Mouse (Mus musculus) kidney, embryonic 14.5 days (tissue): Measurements from ENCODE around the gene AA986860. TPM values are rescaled to one million over a fixed set of nuclear protein-coding genes. Genes with fewer than 3 reads are reported as not detected.

ENCODE experiments used
- ATAC-seq: fragments of 200-750 bp; cut with Nextera tagmentation; 2 replicates; pipeline ENCODE4 v1.8.0; 2017; ENCODE audit warnings: moderate number of reproducible peaks, mild to moderate bottlenecking, moderate TSS enrichment, moderate library complexity; ENCODE audit not compliant: low FRiP score, low TSS enrichment
- H3K27ac ChIP-seq: fragments of 300-500 bp; sonication (generic); 2 replicates; pipeline ENCODE4 v1.5.1; 2014; ENCODE audit warnings: low read depth, mild to moderate bottlenecking, low read length, moderate library complexity, mixed read lengths
- H3K27me3 ChIP-seq: fragments of 300-500 bp; sonication (generic); 2 replicates; pipeline ENCODE4 v1.6.1; 2014; ENCODE audit warnings: mild to moderate bottlenecking, low read length; ENCODE audit not compliant: control insufficient read depth, insufficient read depth
- H3K36me3 ChIP-seq: fragments of 300-500 bp; sonication (generic); 2 replicates; pipeline ENCODE4 v1.6.1; 2014; ENCODE audit warnings: low read length, mixed read lengths; ENCODE audit not compliant: control insufficient read depth, insufficient read depth
- H3K4me1 ChIP-seq: fragments of 300-500 bp; sonication (generic); 2 replicates; pipeline ENCODE4 v1.6.1; 2014; ENCODE audit warnings: low read length, mixed read lengths; ENCODE audit not compliant: control insufficient read depth, insufficient read depth
- H3K4me2 ChIP-seq: fragments of 300-500 bp; sonication (generic); replicated peaks from 2 replicates; pipeline ENCODE4 v1.6.1; 2014; ENCODE audit warnings: low read depth, mild to moderate bottlenecking, low read length
- H3K4me3 ChIP-seq: fragments of 300-500 bp; sonication (generic); 2 replicates; pipeline ENCODE4 v1.5.1; 2014; ENCODE audit warnings: mild to moderate bottlenecking, low read length
- H3K9ac ChIP-seq: fragments of 300-500 bp; sonication (generic); 2 replicates; pipeline ENCODE4 v1.6.1; 2014; ENCODE audit warnings: low read depth, mild to moderate bottlenecking, low read length, moderate library complexity
- H3K9me3 ChIP-seq: fragments of 300-500 bp; sonication (generic); 2 replicates; pipeline ENCODE4 v1.6.1; 2016; ENCODE audit warnings: low read length; ENCODE audit not compliant: control insufficient read depth
- WGBS: fragments of 180-500 bp; shearing (Covaris S2); extraction: QIAGEN DNeasy Blood & Tissue Kit; methylation state at CpG from one replicate; pipeline ENCODE4 v1.1.7; 2014; 5-methylcytosine and 5-hydroxymethylcytosine counted together
- polyA plus RNA-seq: library from polyadenylated mRNA; unstranded; fragments of >200 nt; fragmentation: Nextera tagmentation; extraction: Ambion mirVana; gene quantifications from 2 replicates; pipeline ENCODE4 v1.2.1, GENCODE M21; 2014

AA986860 gene
- polyA plus RNA-seq, 1 experiment from 2014 or later, result 8.9 TPM

- no peak for ATAC-seq
- no peak overlapping the region for H3K4me3 ChIP-seq
- WGBS, result 81% methylated on average over 3 of the region's 3 CpGs
- H3K27ac ChIP-seq, result no peak overlapping the region
- H3K27me3 ChIP-seq, result no peaks in the 10 kb centered on the region
- H3K4me1 ChIP-seq, result peaks cover 4% of the 10 kb centered on the region; the same call in 1 of the 2 replicates
- H3K9me3 ChIP-seq, result no peaks in the 10 kb centered on the region
- H3K4me2 ChIP-seq, result no peak overlapping the region
- no peaks in the 10 kb centered on the region for H3K36me3 ChIP-seq
- no peak overlapping the region for H3K9ac ChIP-seq
Observed at GRCm38 (mm10) chr1:130739636-130740035, 7.9 kb downstream of the AA986860 start.

GRCm38 (mm10) chr1:130740227-130740648 is 8.5 kb downstream of the AA986860 start:
- Histone ChIP-seq H3K9me3 (no peaks in the 10 kb centered on the region), H3K9ac (no peak overlapping the region), H3K4me1 (peaks cover 4% of the 10 kb centered on the region; the same call in 1 of the 2 replicates), H3K27ac (no peak overlapping the region), H3K27me3 (no peaks in the 10 kb centered on the region), H3K4me2 (no peak overlapping the region), H3K36me3 (no peaks in the 10 kb centered on the region), H3K4me3 (no peak overlapping the region)
- 54% methylated on average over 4 of the region's 4 CpGs for WGBS
- ATAC-seq, result no peak

- Histone ChIP-seq H3K9me3 (no peaks in the 10 kb centered on the region), H3K27me3 (no peaks in the 10 kb centered on the region), H3K36me3 (no peaks in the 10 kb centered on the region), H3K4me3 (no peak overlapping the region), H3K9ac (no peak overlapping the region), H3K4me2 (no peak overlapping the region), H3K4me1 (peaks cover 4% of the 10 kb centered on the region; the same call in 1 of the 2 replicates), H3K27ac (no peak overlapping the region)
- WGBS, result 64% methylated on average over 15 of the region's 15 CpGs
- peak; percentile 54; the same call in 1 of the 2 replicates for ATAC-seq
Observed at GRCm38 (mm10) chr1:130740781-130741720, 9.3 kb downstream of the AA986860 start.

GRCm38 (mm10) chr1:130742201-130742600 is 10.4 kb downstream of the AA986860 start:
- 87% methylated on average over 7 of the region's 7 CpGs for WGBS
- Histone ChIP-seq H3K27ac (no peak overlapping the region), H3K27me3 (no peaks in the 10 kb centered on the region), H3K9ac (no peak overlapping the region), H3K4me1 (peaks cover 4% of the 10 kb centered on the region; the same call in 1 of the 2 replicates), H3K36me3 (no peaks in the 10 kb centered on the region), H3K9me3 (no peaks in the 10 kb centered on the region), H3K4me2 (no peak overlapping the region), H3K4me3 (no peak overlapping the region)
- no peak for ATAC-seq

GRCm38 (mm10) chr1:130743775-130744174 is 12.0 kb downstream of the AA986860 start:
- ATAC-seq, result no peak
- H3K4me1 ChIP-seq, result peaks cover 4% of the 10 kb centered on the region; the same call in 1 of the 2 replicates
- WGBS, result 85% methylated on average over 1 of the region's 1 CpGs

GRCm38 (mm10) chr1:130744217-130744616 is 12.4 kb downstream of the AA986860 start:
- H3K27ac ChIP-seq, result no peak overlapping the region
- no peak overlapping the region for H3K9ac ChIP-seq
- no peak overlapping the region for H3K4me2 ChIP-seq
- no peak for ATAC-seq
- no peaks in the 10 kb centered on the region for H3K27me3 ChIP-seq
- H3K4me3 ChIP-seq, result no peak overlapping the region
- peaks cover 4% of the 10 kb centered on the region; the same call in 1 of the 2 replicates for H3K4me1 ChIP-seq
- no peaks in the 10 kb centered on the region for H3K9me3 ChIP-seq
- H3K36me3 ChIP-seq, result no peaks in the 10 kb centered on the region
- 86% methylated on average over 2 of the region's 2 CpGs for WGBS

More at GRCm38 (mm10) chr1:130743775-130744174, 12.0 kb downstream of the AA986860 start:
- Histone ChIP-seq H3K36me3 (no peaks in the 10 kb centered on the region), H3K9ac (no peak overlapping the region), H3K27ac (no peak overlapping the region), H3K4me2 (no peak overlapping the region), H3K9me3 (no peaks in the 10 kb centered on the region), H3K4me3 (no peak overlapping the region), H3K27me3 (no peaks in the 10 kb centered on the region)

GRCm38 (mm10) chr1:130744961-130745360 is 13.2 kb downstream of the AA986860 start:
- Histone ChIP-seq H3K4me2 (no peak overlapping the region), H3K36me3 (no peaks in the 10 kb centered on the region), H3K9ac (no peak overlapping the region), H3K27ac (no peak overlapping the region), H3K4me3 (no peak overlapping the region), H3K4me1 (peaks cover 4% of the 10 kb centered on the region; the same call in 1 of the 2 replicates), H3K9me3 (no peaks in the 10 kb centered on the region), H3K27me3 (no peaks in the 10 kb centered on the region)
- WGBS, result 91% methylated on average over 5 of the region's 5 CpGs
- ATAC-seq, result no peak

GRCm38 (mm10) chr1:130745591-130745990 is 13.8 kb downstream of the AA986860 start:
- ATAC-seq, result no peak

GRCm38 (mm10) chr1:130746819-130747218 is 15.0 kb downstream of the AA986860 start:
- Histone ChIP-seq H3K27me3 (no peaks in the 10 kb centered on the region), H3K9me3 (no peaks in the 10 kb centered on the region), H3K4me1 (no peaks in the 10 kb centered on the region), H3K36me3 (no peaks in the 10 kb centered on the region), H3K9ac (no peak overlapping the region), H3K27ac (no peak overlapping the region), H3K4me3 (no peak overlapping the region), H3K4me2 (no peak overlapping the region)
- ATAC-seq, result no peak
- 95% methylated on average over 3 of the region's 3 CpGs for whole genome bisulfite sequencing

More at GRCm38 (mm10) chr1:130745591-130745990, 13.8 kb downstream of the AA986860 start:
- WGBS, result 94% methylated on average over 3 of the region's 3 CpGs
- Histone ChIP-seq H3K9ac (no peak overlapping the region), H3K27me3 (no peaks in the 10 kb centered on the region), H3K27ac (no peak overlapping the region), H3K4me3 (no peak overlapping the region), H3K9me3 (no peaks in the 10 kb centered on the region), H3K36me3 (no peaks in the 10 kb centered on the region), H3K4me2 (no peak overlapping the region), H3K4me1 (no peaks in the 10 kb centered on the region)
